Mouse (Mus musculus): ENCODE measurements around the gene Anxa9. TPM values are rescaled to one million over a fixed set of nuclear protein-coding genes. Genes with fewer than 3 reads are reported as not detected.

Anxa9 gene
- total and polyA plus RNA-seq, 3 experiments, result 1.5 to 4.1 (median 2.5) TPM

DNA sequence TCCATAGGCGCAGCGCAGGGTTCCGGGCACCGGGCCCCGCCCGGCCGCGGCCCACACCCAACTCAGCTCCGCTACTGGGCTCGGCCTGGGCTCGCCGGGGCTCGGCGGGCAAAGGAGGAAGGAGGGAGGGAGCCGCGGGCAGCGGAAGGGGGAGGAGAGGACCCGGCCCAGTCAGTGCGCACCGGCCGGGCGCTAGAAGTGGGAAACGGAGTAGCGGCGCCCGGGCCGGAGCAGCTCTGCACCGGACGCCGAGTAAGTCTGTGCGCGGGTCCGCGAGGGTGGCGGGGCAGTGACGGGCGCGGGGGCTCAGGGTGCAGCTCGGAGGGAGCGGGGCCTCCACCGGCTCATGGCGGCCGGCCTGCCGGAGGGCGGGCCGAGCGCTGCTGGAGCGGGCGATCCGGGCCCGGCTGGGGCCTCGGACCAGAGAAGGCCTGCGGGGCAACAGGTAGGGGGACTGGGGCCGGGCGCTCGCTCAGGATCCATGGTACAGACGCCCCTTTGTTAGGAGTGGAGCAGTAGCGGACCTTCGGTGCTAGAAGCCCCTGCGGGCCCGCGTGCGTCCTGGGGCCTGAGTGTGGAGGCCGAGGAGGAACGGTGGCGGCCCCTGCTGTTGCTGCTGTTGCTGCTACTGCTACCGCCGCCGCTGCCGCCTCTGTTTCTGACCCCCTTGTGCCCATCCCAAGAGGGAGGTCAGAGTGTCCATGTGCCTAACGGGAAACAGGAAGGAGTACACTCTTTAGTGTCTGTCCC lies 8.3 kb upstream of the Anxa9 start (continued):
- TF ChIP-seq USF1 (IDR thresholded peaks at IDR 0.05; ENCODE audit: low read depth, low read length) (no peak), NRF1 (IDR thresholded peaks at IDR 0.05; ENCODE audit: low read depth, low read length) (peak; percentile 46), KAT2A (IDR thresholded peaks at IDR 0.05; ENCODE audit: insufficient replicate concordance, low read length) (0 out of 2 replicates have a peak, but pooled peaks have one; percentile 17), CHD1 (IDR thresholded peaks at IDR 0.05; ENCODE audit: low read depth, low read length) (peak; percentile 77; the same call in 1 of the 2 replicates), MXI1 (IDR thresholded peaks at IDR 0.05; ENCODE audit: low read depth, low read length) (peak; percentile 70), TCF12 (IDR thresholded peaks at IDR 0.05; ENCODE audit: low read depth, low read length) (peak; percentile 78), MYC (IDR thresholded peaks at IDR 0.05; ENCODE audit: low read depth, low read length) (peak; percentile 61; the same call in 1 of the 2 replicates), MAX (IDR thresholded peaks at IDR 0.05; ENCODE audit: low read length) (no peak), POLR2A (IDR thresholded peaks at IDR 0.05; ENCODE audit: low read depth, low read length) (peak; percentile 74), SMC3 (IDR thresholded peaks at IDR 0.05; ENCODE audit: low read depth, low read length) (peak; percentile 18)

DNA sequence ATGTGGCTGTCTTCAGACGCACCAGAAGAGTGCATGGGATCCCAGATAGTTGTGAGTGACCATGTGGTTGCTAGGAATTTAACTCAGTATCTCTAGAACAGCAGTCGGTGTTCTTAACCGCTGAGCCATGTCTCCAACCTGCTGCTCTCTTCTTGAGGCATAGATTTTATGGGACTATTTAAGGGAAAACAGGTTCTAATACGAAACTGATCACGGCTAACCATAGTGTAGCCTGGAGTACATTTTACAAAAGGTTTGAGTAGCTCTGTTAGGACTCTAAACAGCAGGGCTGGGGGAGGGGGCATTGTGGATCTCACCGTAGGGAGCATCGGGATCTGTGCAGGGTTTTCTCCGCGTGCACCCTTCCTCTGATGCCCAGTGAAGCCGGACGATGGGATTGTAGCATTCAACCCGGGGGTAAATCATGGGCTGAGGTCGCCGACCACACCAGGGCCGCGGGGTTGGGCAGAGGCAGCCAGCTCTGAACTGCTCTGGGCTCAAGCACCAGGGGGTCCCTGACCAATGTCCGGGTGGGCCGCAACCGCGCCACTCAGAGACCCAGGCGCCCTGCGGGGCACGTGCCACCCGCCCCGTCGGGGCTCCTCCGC lies 7.6 kb upstream of the Anxa9 start, which contains the start of gene Cers2:
Cers2 (plus strand) TSS at position 306 of the 608 bp plus-strand sequence.
- peak within 1 kb of the TSS; percentile 79 to 85 (median 83) for H3K4me3 ChIP-seq (replicated peaks in 1 of 3; ENCODE audit: low read depth in 2 of 3, low read length in 2 of 3, poor library complexity in 1 of 3)
- peak within 1 kb of the TSS; percentile 97 for H3K9ac ChIP-seq (ENCODE audit: insufficient read depth, low read depth)
- peaks cover 3 to 19% of the 10 kb centered on the region in 2 experiments for H3K36me3 ChIP-seq (replicated peaks in 1 of 2; ENCODE audit: control insufficient read depth in 1 of 2, insufficient read depth in 1 of 2, low read length in 1 of 2)
- DNase-seq (ENCODE audit: extremely low read depth), result no peak
- in situ Hi-C loops (cut with MboI; ENCODE audit: low pct_ligation_motif_present, low pct_unique_long_range_greater_than_20kb, low sequenced_read_pairs) (loop anchor here (5.0 kb wide), 1 partner anchor 38 kb away; no protein-coding TSS in a partner anchor), dilution Hi-C loops (cut with MboI; ENCODE audit: extremely low pct_ligation_motif_present, extremely low pct_unique_long_range_greater_than_20kb, low sequenced_read_pairs) (no loop called here)
- H3K79me2 ChIP-seq (replicated peaks; ENCODE audit: control insufficient read depth, extremely low read depth, insufficient read depth, poor library complexity, severe bottlenecking), result peaks cover 40% of the 10 kb centered on the region
- peak within 1 kb of the TSS; percentile 100 for H3K4me2 ChIP-seq (ENCODE audit: insufficient read depth, low read depth, poor library complexity, severe bottlenecking)
- no peaks in the 10 kb centered on the region for H3K9me3 ChIP-seq (replicated peaks; ENCODE audit: low read length)
- H3K27ac ChIP-seq (ENCODE audit: insufficient read depth, low read depth), result peak within 1 kb of the TSS; percentile 85
- peaks cover 24 to 49% of the 10 kb centered on the region in 2 experiments for H3K4me1 ChIP-seq (ENCODE audit: control insufficient read depth in 1 of 2, insufficient read depth in 2 of 2)
- TF ChIP-seq BHLHE40 (IDR thresholded peaks at IDR 0.05; ENCODE audit: low read depth, low read length) (peak; percentile 95), USF1 (IDR thresholded peaks at IDR 0.05; ENCODE audit: low read depth, low read length) (peak; percentile 19; the same call in 1 of the 2 replicates), ELF1 (IDR thresholded peaks at IDR 0.05; ENCODE audit: low read depth, low read length) (no peak), MAX (IDR thresholded peaks at IDR 0.05; ENCODE audit: low read length) (peak; percentile 74; the same call in 1 of the 2 replicates)
- H3K27me3 ChIP-seq (replicated peaks), result no peaks in the 10 kb centered on the region

DNA sequence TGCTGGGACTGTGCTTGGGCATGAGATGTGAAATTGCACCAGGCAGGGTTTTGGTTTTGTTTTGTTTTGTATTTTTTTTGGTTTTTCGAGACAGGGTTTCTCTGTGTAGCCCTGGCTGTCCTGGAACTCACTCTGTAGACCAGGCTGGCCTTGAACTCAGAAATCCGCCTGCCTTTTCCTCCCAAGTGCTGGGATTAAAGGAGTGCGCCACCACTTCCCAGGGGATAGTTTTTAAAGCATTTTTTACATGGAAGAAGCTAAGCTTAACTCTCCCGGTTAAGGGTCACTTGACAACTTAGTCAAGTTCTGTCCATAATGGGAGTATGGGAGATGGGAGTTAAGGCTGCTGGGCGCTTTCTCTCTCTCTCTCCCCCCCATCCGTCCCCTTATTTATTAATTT lies 7.1 kb upstream of the Anxa9 start:
- Histone ChIP-seq H3K4me3 (replicated peaks in 1 of 3; ENCODE audit: low read depth in 2 of 3, low read length in 2 of 3, poor library complexity in 1 of 3) (peak overlapping the region; percentile 79 to 85 (median 83)), H3K27me3 (replicated peaks) (no peaks in the 10 kb centered on the region), H3K9ac (ENCODE audit: insufficient read depth, low read depth) (peak overlapping the region; percentile 97), H3K9me3 (replicated peaks; ENCODE audit: low read length) (no peaks in the 10 kb centered on the region), H3K27ac (ENCODE audit: insufficient read depth, low read depth) (no peak overlapping the region), H3K4me2 (ENCODE audit: insufficient read depth, low read depth, poor library complexity, severe bottlenecking) (peak overlapping the region; percentile 95), H3K36me3 (replicated peaks in 1 of 2; ENCODE audit: control insufficient read depth in 1 of 2, insufficient read depth in 1 of 2, low read length in 1 of 2) (peaks cover 3 to 16% of the 10 kb centered on the region in 2 experiments), H3K79me2 (replicated peaks; ENCODE audit: control insufficient read depth, extremely low read depth, insufficient read depth, poor library complexity, severe bottlenecking) (peaks cover 37% of the 10 kb centered on the region), H3K4me1 (ENCODE audit: control insufficient read depth in 1 of 2, insufficient read depth in 2 of 2) (peaks cover 21 to 45% of the 10 kb centered on the region in 2 experiments)
- TF ChIP-seq PAX5 (IDR thresholded peaks at IDR 0.05; ENCODE audit: low read length) (no peak), POLR2A (IDR thresholded peaks at IDR 0.05; ENCODE audit: low read depth, low read length) (peak; percentile 3; the same call in 1 of the 2 replicates), ZKSCAN1 (IDR thresholded peaks at IDR 0.05; ENCODE audit: borderline replicate concordance, low read depth, low read length) (no peak), SIN3A (IDR thresholded peaks at IDR 0.05; ENCODE audit: low read length) (0 out of 2 replicates have a peak, but pooled peaks have one; percentile 10), CHD1 (IDR thresholded peaks at IDR 0.05; ENCODE audit: low read depth, low read length) (no peak)
- dilution Hi-C loops (cut with MboI; ENCODE audit: extremely low pct_ligation_motif_present, extremely low pct_unique_long_range_greater_than_20kb, low sequenced_read_pairs) (no loop called here), in situ Hi-C loops (cut with MboI; ENCODE audit: low pct_ligation_motif_present, low pct_unique_long_range_greater_than_20kb, low sequenced_read_pairs) (no loop called here)
- DNase-seq (ENCODE audit: extremely low read depth), result no peak

Data from CH12.LX (cell line).